Mouse (Mus musculus): ENCODE measurements around the gene Rhox4a. TPM values are rescaled to one million over a fixed set of nuclear protein-coding genes. Genes with fewer than 3 reads are reported as not detected.
"Not testable (repeated sequence)": the region's sequence is repeated elsewhere in the genome, so short reads cannot be mapped to it uniquely, and the experiment has no call there.

The Rhox4a gene
- not detected in 2 replicates for polyA plus RNA-seq (2012; rRNA removed)

GRCm38 (mm10) chrX:37265038-37265437 is at the start of gene Rhox4a:
TSS of gene Rhox4a (plus strand) at chrX:37265338.
- not testable (repeated sequence) for DNase-seq (ENCODE audit: low read depth, low spot score)
- 96% methylated on average over 11 of the region's 19 CpGs for WGBS

GRCm38 (mm10) chrX:37222158-37222557 is 43.0 kb upstream of the Rhox4a start, which contains the start of gene Rhox1:
TSS of gene Rhox1 (minus strand) at chrX:37222258.
- WGBS = 68% methylated on average over 1 of the region's 1 CpGs

GRCm38 (mm10) chrX:37244676-37245075 is 20.5 kb upstream of the Rhox4a start, which contains the start of gene Rhox2a:
TSS of gene Rhox2a (plus strand) at chrX:37244976.
- DNase-seq (ENCODE audit: low read depth, low spot score) = not testable (repeated sequence)
- WGBS = 100% methylated on average over 2 of the region's 9 CpGs

More at GRCm38 (mm10) chrX:37222158-37222557, 43.0 kb upstream of the Rhox4a start, which contains the start of gene Rhox1:
- DNase-seq (ENCODE audit: low read depth, low spot score) = not testable (repeated sequence)

GRCm38 (mm10) chrX:37249619-37250018 is 15.5 kb upstream of the Rhox4a start, which contains the start of gene Rhox3a:
TSS of gene Rhox3a (plus strand) at chrX:37249919.
- WGBS = 91% methylated on average over 1 of the region's 3 CpGs

More at GRCm38 (mm10) chrX:37249619-37250018, 15.5 kb upstream of the Rhox4a start, which contains the start of gene Rhox3a:
- not testable (repeated sequence) for DNase-seq (ENCODE audit: low read depth, low spot score)

Other genes with a start within 250 kb of the Rhox4a start
- gene Sowahd, start 216.5 kb upstream of the Rhox4a start, polyA plus RNA-seq (2012; rRNA removed) = 0.18 TPM in 1 of 2 replicates, not detected in the other
- gene Rpl39, start 179.9 kb upstream of the Rhox4a start, polyA plus RNA-seq (2012; rRNA removed) = 104 and 119 TPM in 2 replicates
- 2.0 and 3.3 TPM in 2 replicates for gene Upf3b, start 155.0 kb upstream of the Rhox4a start, polyA plus RNA-seq (2012; rRNA removed)
- gene Nkap, start 138.5 kb upstream of the Rhox4a start, polyA plus RNA-seq (2012; rRNA removed) = 1.1 and 1.7 TPM in 2 replicates
- not detected in 2 replicates for gene Akap14, start 96.5 kb upstream of the Rhox4a start, polyA plus RNA-seq (2012; rRNA removed)
- 253 and 320 TPM in 2 replicates for gene Ndufa1, start 74.2 kb upstream of the Rhox4a start, polyA plus RNA-seq (2012; rRNA removed)
- 2.8 and 3.3 TPM in 2 replicates for gene Rnf113a1, start 74.1 kb upstream of the Rhox4a start, polyA plus RNA-seq (2012; rRNA removed)
- gene Gm9, start 54.3 kb upstream of the Rhox4a start, polyA plus RNA-seq (2012; rRNA removed) = not detected in 2 replicates
- gene Rhox1, start 43.1 kb upstream of the Rhox4a start, polyA plus RNA-seq (2012; rRNA removed) = not detected in 2 replicates
- gene Rhox2a, start 20.4 kb upstream of the Rhox4a start, polyA plus RNA-seq (2012; rRNA removed) = not detected in 2 replicates
- gene Rhox3a, start 15.4 kb upstream of the Rhox4a start, polyA plus RNA-seq (2012; rRNA removed) = not detected in 2 replicates
- gene Rhox3a2, start 114.7 kb downstream of the Rhox4a start, polyA plus RNA-seq (2012; rRNA removed) = not detected in 2 replicates
- not detected in 2 replicates for gene Rhox4a2, start 125.5 kb downstream of the Rhox4a start, polyA plus RNA-seq (2012; rRNA removed)
- gene Rhox2b, start 146.7 kb downstream of the Rhox4a start, polyA plus RNA-seq (2012; rRNA removed) = not detected in 2 replicates
- gene Rhox4b, start 167.2 kb downstream of the Rhox4a start, polyA plus RNA-seq (2012; rRNA removed) = not detected in 2 replicates
- gene Rhox2c, start 188.3 kb downstream of the Rhox4a start, polyA plus RNA-seq (2012; rRNA removed) = not detected in 2 replicates
- not detected in 2 replicates for gene Rhox3c, start 193.2 kb downstream of the Rhox4a start, polyA plus RNA-seq (2012; rRNA removed)
- gene Rhox4c, start 215.0 kb downstream of the Rhox4a start, polyA plus RNA-seq (2012; rRNA removed) = not detected in 2 replicates
- not detected in 2 replicates for gene Rhox2d, start 228.1 kb downstream of the Rhox4a start, polyA plus RNA-seq (2012; rRNA removed)
- not detected in 2 replicates for gene Rhox4d, start 249.0 kb downstream of the Rhox4a start, polyA plus RNA-seq (2012; rRNA removed)